8 mouse cellular contexts compared by ENCODE assay signal in the genomic region with DNA sequence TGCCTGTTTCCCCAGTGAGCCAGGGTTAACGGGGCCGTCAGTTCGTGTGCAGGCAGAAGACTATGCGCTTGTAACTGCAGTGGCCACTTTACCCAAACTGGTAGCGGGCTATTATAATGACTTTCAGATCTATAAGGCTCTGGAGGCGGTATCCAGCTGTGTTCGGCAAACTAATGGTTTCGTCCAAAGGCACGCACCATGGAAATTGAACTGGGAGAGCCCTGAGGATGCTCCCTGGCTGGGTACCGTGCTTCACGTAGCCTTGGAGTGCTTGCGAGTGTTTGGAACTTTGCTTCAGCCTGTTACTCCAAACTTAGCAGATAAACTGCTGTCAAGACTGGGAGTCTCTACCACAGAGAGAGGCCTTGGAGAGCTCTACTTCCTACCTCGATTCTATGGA. TPM values are rescaled to one million over a fixed set of nuclear protein-coding genes. Genes with fewer than 3 reads are reported as not detected.
DNase-seq lines count a peak whose midpoint lies in the region; ATAC-seq and TF ChIP-seq lines count a peak whose summit lies in the region.

No protein-coding gene starts in this region.

- H3K27ac ChIP-seq in neural tube, embryonic 11.5 days (ENCODE audit: low read depth, low read length) = no peak overlapping the region
- H3K27ac ChIP-seq in hindbrain, postnatal 0 days = peak overlapping the region; percentile 88; the same call in 1 of the 2 replicates
- H3K27ac ChIP-seq in neural tube, embryonic 12.5 days = no peak overlapping the region

- DNase-seq in adrenal gland, adult 2 months = peak; percentile 24
- DNase-seq in adrenal gland, postnatal 25 days = no peak
- peak; percentile 29 for DNase-seq in neural tube, embryonic 11.5 days (ENCODE audit: low spot score)
- no peak for DNase-seq in neural tube, embryonic 10.5 days (ENCODE audit: extremely low spot score, low spot score)
- peak; percentile 9 for DNase-seq in hindbrain, postnatal 0 days (ENCODE audit: low spot score)
- no peak for DNase-seq in adrenal gland, postnatal 14 days
- no peak for DNase-seq in layer of hippocampus, adult 8-10 months (ENCODE audit: low spot score in 2 of 2)

- H3K36me3 ChIP-seq in neural tube, embryonic 11.5 days (ENCODE audit: control insufficient read depth, insufficient read depth, low read length) = no peaks in the 10 kb centered on the region
- H3K36me3 ChIP-seq in hindbrain, postnatal 0 days (ENCODE audit: insufficient read depth, low read length) = no peaks in the 10 kb centered on the region
- H3K36me3 ChIP-seq in neural tube, embryonic 12.5 days = no peaks in the 10 kb centered on the region

- ATAC-seq in neural tube, embryonic 11.5 days (ENCODE audit: insufficient read depth, low FRiP score, low TSS enrichment) = no peak
- no peak for ATAC-seq in hindbrain, postnatal 0 days
- ATAC-seq in neural tube, embryonic 12.5 days (ENCODE audit: low FRiP score, low read depth) = no peak

- H3K4me2 ChIP-seq in neural tube, embryonic 11.5 days (ENCODE audit: low read depth) = peak overlapping the region; percentile 96
- H3K4me2 ChIP-seq in hindbrain, postnatal 0 days (ENCODE audit: low read depth, low read length) = peak overlapping the region; percentile 93
- H3K4me2 ChIP-seq in neural tube, embryonic 12.5 days (replicated peaks) = peak overlapping the region; percentile 93

- peaks cover 10% of the 10 kb centered on the region; the same call in 1 of the 2 replicates for H3K4me1 ChIP-seq in neural tube, embryonic 11.5 days (ENCODE audit: control insufficient read depth, insufficient read depth, low read length)
- H3K4me1 ChIP-seq in hindbrain, postnatal 0 days (ENCODE audit: insufficient read depth, low read length) = peaks cover 31% of the 10 kb centered on the region
- H3K4me1 ChIP-seq in neural tube, embryonic 12.5 days = peaks cover 18% of the 10 kb centered on the region

- TF ChIP-seq CTCF in hindbrain, postnatal 0 days (IDR thresholded peaks at IDR 0.05; ENCODE audit: low read depth) = no peak

- WGBS in neural tube, embryonic 11.5 days = 30% methylated on average over 13 of the region's 13 CpGs
- WGBS in hindbrain, postnatal 0 days = 12% methylated on average over 13 of the region's 13 CpGs
- 20% methylated on average over 13 of the region's 13 CpGs for WGBS in neural tube, embryonic 12.5 days

- peak overlapping the region; percentile 81 for H3K4me3 ChIP-seq in neural tube, embryonic 11.5 days (ENCODE audit: low read depth, low read length)
- peak overlapping the region; percentile 70 for H3K4me3 ChIP-seq in hindbrain, postnatal 0 days (ENCODE audit: low read length)
- H3K4me3 ChIP-seq in neural tube, embryonic 12.5 days = peak overlapping the region; percentile 76

- H3K27me3 ChIP-seq in neural tube, embryonic 11.5 days (ENCODE audit: control insufficient read depth, insufficient read depth, low read length) = no peaks in the 10 kb centered on the region
- no peaks in the 10 kb centered on the region for H3K27me3 ChIP-seq in hindbrain, postnatal 0 days (ENCODE audit: insufficient read depth, low read length)
- no peaks in the 10 kb centered on the region for H3K27me3 ChIP-seq in neural tube, embryonic 12.5 days (replicated peaks)

- peak overlapping the region; percentile 62 for H3K9ac ChIP-seq in neural tube, embryonic 11.5 days (ENCODE audit: low read length)
- H3K9ac ChIP-seq in hindbrain, postnatal 0 days (replicated peaks; ENCODE audit: low read length) = peak overlapping the region; percentile 60
- H3K9ac ChIP-seq in neural tube, embryonic 12.5 days = peak overlapping the region; percentile 79

- H3K9me3 ChIP-seq in neural tube, embryonic 11.5 days (ENCODE audit: control insufficient read depth, low read length) = no peaks in the 10 kb centered on the region
- H3K9me3 ChIP-seq in hindbrain, postnatal 0 days (ENCODE audit: low read length) = no peaks in the 10 kb centered on the region
- no peaks in the 10 kb centered on the region for H3K9me3 ChIP-seq in neural tube, embryonic 12.5 days

RNA-seq across cellular contexts. Expression of a gene that starts 1.5 kb away (rescaled TPM):
- total RNA-seq in adrenal gland, adult 2 months (2021) = 1 to 10 TPM; 5.4 to 6.6 TPM
- 4.2 and 4.5 TPM in 2 replicates for polyA plus RNA-seq in adrenal gland, adult 2 months (2012; rRNA removed)
- total RNA-seq in adrenal gland, postnatal 25 days (2021) = 6.9 and 8.1 TPM in 2 replicates
- 2.6 and 3.6 TPM in 2 replicates for polyA plus RNA-seq in neural tube, embryonic 11.5 days (2014; fragmentation: Nextera tagmentation; extraction: Ambion mirVana)
- total RNA-seq in hindbrain, postnatal 0 days (2014; rRNA removed) = 9.3 and 10.6 TPM in 2 replicates
- polyA plus RNA-seq in hindbrain, postnatal 0 days (2015; fragmentation: Nextera tagmentation; extraction: Ambion mirVana) = 2.4 and 2.6 TPM in 2 replicates
- 3.1 and 3.3 TPM in 2 replicates for polyA plus RNA-seq in neural tube, embryonic 12.5 days (2016; fragmentation: Nextera tagmentation; extraction: Ambion mirVana)
- 6.4 and 7.1 TPM in 2 replicates for total RNA-seq in adrenal gland, postnatal 14 days (2021)
- total RNA-seq in layer of hippocampus, adult 8-10 months (2022) = 1 to 10 TPM; 8.3 to 9.0 (median 8.6) TPM

RNA-seq across cellular contexts. Expression of a gene that starts 11.9 kb away (rescaled TPM):
- 10 to 100 TPM; 13.5 to 27.1 TPM for total RNA-seq in adrenal gland, adult 2 months (2021)
- 2.0 and 2.1 TPM in 2 replicates for polyA plus RNA-seq in adrenal gland, adult 2 months (2012; rRNA removed)
- total RNA-seq in adrenal gland, postnatal 25 days (2021) = 15.5 and 20.0 TPM in 2 replicates
- 12.3 and 14.2 TPM in 2 replicates for polyA plus RNA-seq in neural tube, embryonic 11.5 days (2014; fragmentation: Nextera tagmentation; extraction: Ambion mirVana)
- 11.2 and 14.2 TPM in 2 replicates for total RNA-seq in hindbrain, postnatal 0 days (2014; rRNA removed)
- 14.9 and 19.9 TPM in 2 replicates for polyA plus RNA-seq in hindbrain, postnatal 0 days (2015; fragmentation: Nextera tagmentation; extraction: Ambion mirVana)
- 11.7 and 12.5 TPM in 2 replicates for polyA plus RNA-seq in neural tube, embryonic 12.5 days (2016; fragmentation: Nextera tagmentation; extraction: Ambion mirVana)
- 13.2 and 16.4 TPM in 2 replicates for total RNA-seq in adrenal gland, postnatal 14 days (2021)
- total RNA-seq in layer of hippocampus, adult 8-10 months (2022) = 10 to 100 TPM; 32.0 to 37.6 (median 32.9) TPM

Comparison
In these comparisons a context has a peak if more than half of its experiments do, and no peak if none do; other contexts are left out.
1. DNase-seq: peak in adrenal gland, adult 2 months (single experiment), neural tube, embryonic 11.5 days (single experiment) and hindbrain, postnatal 0 days (single experiment); none in adrenal gland, postnatal 25 days (single experiment), neural tube, embryonic 10.5 days (single experiment), adrenal gland, postnatal 14 days (single experiment) and layer of hippocampus, adult 8-10 months (0 of 2).
2. Peak in every context shown above with its lines, with median percentiles within 50 percentile points of each other: H3K4me2 ChIP-seq, H3K4me3 ChIP-seq and H3K9ac ChIP-seq.